Mouse (Mus musculus) ovary, postnatal 10 days (tissue): ENCODE measurements around the gene Rftn2.

Source experiments
- DNase-seq: peaks from one replicate; pipeline ENCODE4 v3.0.0; 2022; ENCODE audit warnings: low spot score

Gene Rftn2

DNA sequence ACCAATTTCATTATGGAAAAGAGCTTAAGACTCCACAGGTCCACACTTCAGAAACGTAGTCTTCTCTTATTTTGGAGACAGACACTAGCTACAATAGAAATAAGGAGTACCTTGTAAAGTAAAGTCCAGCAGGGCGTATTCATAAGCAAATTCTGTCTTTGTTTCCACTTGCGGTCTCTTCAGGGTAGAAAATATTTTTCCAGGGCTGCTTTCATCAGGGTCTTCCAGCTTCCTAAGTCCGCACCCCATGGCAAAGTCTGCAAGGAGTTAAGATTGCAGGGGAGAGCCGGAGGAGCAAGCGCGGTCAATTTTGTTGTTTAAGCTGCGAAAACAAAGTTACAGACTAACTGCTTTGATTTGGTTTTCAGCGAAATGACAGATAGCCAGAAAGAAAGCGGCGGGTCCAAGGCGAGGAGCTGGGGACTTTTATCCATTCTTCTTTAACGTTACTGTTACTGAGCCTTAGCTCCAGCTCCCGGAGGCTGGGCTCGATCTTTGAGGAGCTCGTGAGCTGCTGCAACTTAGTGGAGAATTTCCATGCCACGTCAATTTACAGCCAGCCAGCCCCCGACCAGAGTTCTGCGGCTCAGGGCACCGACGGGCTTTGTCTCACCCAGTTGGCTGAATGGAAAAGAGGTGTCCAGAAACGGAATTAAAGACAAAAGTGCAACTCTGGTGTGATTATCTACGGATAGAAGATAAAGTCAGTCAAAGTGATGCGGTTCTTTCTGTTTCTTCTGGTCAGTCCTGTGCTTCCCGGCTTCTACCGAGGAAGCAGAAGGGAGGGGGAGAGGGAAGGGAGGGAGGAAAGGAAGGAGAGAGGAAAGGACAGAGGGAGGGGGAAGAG is at the start of gene Rftn2:
Gene Rftn2 (minus strand): TSS at position 772 of the 847 bp plus-strand sequence.
- no peak for DNase-seq

DNA sequence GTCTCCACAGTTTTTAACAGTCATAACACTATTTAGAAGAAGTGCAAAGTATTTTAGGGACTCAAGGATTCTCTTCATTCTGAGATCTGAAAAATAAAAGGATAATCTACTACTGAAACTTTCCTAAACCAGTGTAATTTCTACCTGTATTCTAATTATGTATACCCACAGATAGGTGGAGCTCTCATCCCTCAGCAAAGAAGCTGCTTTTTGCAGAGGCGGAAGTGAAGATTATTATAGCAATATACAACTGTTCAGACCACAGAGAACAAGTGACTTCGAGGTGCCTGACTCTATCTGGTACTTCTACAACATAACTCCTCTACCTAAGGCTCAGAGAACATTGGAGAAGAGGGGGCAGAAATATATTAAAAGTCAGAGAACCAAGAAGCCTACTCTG is 38.9 kb upstream of the Rftn2 start:
- DNase-seq: no peak

DNA sequence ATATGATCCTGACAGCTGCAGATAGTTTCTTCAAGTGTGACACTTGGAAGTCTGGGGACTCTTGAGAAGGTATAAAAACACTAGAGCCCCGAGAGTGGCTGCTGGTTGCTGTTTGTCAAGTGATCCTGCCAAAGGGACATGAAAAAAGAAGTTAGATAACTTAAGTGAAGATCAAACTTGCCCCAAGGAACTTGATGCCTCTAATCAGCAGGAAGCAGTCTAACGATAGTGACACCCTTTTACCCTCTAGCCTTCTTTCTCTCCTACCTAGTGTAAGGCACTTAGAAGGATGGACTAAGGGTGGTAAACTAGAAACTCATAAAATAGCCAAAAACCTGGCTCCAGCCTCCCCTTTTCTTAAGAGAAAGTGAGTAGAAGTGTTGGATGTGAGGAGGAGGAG is 37.8 kb upstream of the Rftn2 start:
- no peak for DNase-seq

DNA sequence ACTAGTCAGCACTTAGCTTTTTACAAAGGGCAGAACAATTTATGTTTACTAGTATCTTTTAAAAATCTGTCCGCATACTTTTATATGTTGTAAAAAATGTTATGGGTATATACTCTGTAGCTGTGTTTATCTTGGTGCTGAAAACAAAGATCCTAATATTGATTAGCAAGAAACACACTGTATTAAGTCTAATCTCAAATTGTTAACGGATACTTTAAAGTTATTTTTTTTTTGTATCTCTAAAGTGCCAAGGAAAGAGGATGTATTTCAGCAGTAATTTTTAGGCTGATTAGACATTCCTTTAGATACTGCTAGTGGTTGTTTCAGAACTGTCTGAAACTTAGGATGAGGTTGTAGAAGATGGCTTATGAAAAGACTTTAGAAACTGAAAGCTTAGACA is 19.8 kb upstream of the Rftn2 start:
- DNase-seq: no peak

DNA sequence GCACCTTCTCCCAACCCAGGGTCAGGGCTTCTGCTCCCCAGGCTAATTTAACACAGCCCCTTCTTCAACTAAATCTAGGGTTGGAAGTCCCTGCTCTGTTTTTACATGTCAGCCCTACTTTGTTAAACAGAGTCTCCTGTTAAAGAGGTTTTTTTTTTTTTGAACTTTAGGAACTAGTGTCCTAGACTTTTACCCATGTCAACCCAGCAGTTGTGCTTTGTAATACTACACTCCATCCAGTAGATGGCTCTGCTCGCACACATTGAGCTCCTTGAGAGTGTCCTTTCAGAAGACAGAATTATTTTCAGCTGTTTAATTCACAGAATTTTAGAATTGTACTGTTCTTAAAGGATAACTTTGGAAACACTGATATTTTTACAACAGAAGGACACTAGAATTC is 12.7 kb upstream of the Rftn2 start:
- DNase-seq: no peak

- no peak for DNase-seq
These were observed 11.9 kb upstream of the Rftn2 start for GRCm38 (mm10) chr1:55238496-55238895.

- DNase-seq: no peak
These were observed 11.1 kb upstream of the Rftn2 start for GRCm38 (mm10) chr1:55237643-55238161.

GRCm38 (mm10) chr1:55236890-55237642 is 10.5 kb upstream of the Rftn2 start, which contains the start of gene Mars2:
TSS of gene Mars2 (plus strand) at chr1:55237177.
- DNase-seq: peak; percentile 80

GRCm38 (mm10) chr1:55236487-55236886 is 9.9 kb upstream of the Rftn2 start:
- no peak for DNase-seq

- DNase-seq: no peak
These were observed 8.4 kb upstream of the Rftn2 start for GRCm38 (mm10) chr1:55234910-55235520.

DNA sequence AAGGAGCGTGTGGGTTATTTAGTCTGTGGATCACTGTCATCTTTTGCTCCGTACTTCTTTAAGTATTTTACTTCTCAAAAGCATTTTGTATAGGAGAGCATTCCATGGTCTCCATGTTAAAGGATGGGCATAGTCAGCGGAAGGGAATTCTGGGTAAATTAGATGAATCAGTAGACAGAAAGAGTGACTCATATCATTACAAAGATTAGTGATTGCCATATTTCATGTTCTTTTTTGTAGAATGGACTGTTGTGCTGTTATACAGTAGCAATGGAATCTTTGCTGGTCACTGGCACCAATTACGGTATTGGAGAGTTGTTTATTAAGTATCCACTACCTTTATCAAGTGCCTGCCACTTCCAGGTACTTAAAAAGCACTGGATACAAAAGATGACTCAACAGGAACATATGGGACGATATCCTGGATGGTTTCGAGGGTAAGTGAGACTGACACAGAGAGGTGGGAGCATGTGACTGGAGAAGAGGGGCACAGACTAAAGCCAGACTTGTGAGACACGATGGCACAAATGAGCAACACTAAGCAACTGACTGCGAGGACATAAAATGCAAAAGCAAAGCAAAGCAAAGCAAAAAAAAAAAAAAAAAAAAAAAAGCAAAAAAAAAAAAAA is 1.8 kb upstream of the Rftn2 start:
- DNase-seq: no peak

DNA sequence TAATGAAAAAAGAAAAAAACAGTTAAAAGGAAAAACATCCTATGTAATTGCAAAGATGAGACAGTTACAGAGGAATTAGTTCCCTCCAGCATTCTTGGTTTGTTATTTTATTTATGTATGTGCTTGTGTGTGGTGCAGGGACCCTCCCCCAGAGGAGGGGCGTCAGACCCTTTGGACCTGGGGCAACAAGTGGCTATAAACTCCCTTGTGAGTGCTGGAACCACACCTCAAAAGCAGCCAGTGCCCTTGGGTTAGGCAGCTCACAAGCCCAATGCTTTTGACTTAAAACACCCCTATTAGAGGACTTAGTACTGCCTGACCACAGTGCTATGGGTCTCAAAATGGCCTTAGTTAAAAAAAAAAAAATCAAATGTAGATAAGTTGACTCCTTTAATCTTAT is 794 bp upstream of the Rftn2 start:
- DNase-seq: no peak

DNA sequence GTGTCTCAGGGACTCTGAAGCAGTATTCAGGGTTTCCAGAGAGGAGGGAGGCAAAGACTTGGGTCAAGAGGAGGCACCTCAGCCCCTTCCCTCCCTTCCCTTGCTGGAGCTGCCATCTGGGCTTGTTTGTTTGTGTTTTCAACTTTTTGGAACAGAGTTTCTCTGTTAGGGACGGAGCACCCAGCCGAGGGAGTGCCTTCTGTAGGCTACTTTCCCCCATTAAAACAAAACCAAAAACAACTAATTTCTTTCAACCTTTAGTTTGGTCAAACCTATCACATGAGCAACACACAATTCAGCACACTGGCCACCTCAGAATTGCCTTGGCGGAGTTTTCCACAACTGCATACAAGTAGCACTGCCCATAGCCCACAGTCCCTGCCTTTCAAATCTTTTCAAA is 1.2 kb downstream of the Rftn2 start:
- DNase-seq: no peak

GRCm38 (mm10) chr1:55224111-55224510 is 2.5 kb downstream of the Rftn2 start:
- no peak for DNase-seq

DNA sequence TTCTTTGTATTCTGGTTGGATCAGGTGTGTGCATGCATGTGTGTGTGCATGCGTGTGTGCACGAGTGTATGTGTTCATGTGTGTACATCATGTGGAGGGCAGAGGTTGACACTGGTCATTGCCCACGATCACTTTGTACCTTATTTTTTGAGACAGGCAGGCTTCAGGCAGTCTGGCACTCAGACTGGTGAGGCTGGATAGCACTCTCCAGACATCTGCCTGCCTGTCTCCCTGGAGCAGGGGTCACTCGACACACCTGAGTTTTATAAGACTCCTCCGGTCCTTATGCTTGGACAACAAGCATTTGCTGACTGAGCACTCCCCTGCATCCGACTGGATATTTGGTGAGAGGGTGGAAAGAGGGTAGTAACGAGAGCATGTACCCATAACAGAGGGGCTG is 3.6 kb downstream of the Rftn2 start:
- no peak for DNase-seq

- no peak for DNase-seq
These were observed 5.2 kb downstream of the Rftn2 start for GRCm38 (mm10) chr1:55221352-55221751.

DNA sequence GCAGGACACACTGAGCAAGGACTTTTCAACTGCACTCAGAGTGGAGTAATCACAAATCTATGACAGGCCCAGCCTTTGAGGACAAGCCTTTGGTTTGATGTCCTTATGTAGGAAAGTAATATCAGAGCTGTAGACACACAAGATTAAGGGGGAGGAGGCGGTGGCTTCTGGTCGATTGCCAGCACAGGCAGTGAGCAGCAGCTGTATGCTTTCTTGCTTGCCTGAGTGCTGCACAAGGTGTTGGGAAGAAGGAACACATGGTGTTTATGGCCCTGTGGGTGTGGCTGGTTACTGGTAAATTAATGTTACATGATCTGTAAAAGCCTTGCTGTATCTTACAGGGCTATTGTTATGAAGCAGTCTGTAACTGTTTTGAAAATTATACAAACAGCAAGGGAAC is 9.4 kb downstream of the Rftn2 start:
- DNase-seq: no peak

DNA sequence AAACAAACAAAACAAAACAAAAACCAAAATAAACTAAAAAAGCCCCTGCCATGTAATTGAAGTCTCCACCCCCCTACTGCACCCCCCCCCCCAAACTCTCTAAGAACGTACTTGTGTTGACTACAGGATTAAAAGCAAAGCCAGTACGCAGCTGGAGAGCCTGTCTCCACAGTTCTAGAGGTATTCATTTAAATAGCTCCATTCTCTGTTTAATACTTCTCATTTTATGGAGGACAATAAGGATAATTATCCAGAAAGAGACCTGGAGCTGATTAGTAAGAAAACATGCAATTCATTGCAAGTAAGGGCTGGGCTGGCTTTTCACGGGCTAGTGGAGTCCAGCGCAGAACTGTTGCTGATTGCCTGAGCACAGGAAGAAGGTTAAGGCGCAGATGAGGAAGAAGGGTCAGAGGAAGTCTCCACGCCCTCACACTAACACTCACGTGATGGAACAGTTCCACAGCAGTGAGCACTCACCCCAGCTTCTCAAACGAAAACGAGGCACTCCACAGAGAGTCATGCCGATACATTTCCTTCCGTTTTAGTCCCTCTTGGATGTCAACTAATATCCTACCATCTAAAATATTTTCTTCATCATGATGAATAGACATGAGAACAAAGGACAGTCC is 11.3 kb downstream of the Rftn2 start:
- no peak for DNase-seq

DNA sequence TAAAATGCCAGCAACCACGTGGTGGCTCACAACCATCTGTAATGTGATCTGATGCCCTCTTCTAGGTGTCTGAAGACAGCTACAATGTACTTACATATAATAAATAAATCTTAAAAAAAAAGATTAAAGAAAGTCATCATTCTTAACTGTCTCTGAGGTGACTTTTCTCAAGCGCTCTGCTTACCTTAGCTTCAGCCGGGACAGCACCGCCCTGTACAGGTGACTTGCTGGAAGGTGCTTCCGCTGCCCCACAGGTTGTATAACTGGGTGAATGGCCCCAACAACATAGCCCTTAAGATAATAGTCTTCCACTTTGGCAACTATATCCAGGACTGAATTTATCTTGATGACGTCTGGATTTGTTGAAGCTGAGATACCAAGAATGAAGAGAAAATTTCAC is 12.6 kb downstream of the Rftn2 start:
- DNase-seq: no peak

DNA sequence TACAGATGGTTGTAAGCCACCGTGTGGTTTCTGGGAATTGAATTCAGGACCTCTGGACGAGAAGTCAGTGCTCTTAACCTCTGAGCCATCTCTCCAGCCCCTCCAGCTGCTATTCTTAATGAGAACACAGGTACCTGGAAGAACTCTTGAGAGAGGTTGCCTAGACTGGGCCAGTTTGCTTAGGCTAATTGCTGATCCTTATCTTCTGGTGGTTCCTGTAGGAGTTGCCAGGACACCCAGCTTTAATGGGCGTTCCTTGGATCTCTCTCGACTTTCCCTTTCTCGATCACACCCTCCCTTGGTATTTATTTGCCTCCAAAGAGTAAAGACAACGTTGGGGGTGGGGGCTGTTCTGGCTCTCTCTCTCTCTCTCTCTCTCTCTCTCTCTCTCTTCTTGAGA is 13.1 kb downstream of the Rftn2 start:
- DNase-seq: no peak

DNA sequence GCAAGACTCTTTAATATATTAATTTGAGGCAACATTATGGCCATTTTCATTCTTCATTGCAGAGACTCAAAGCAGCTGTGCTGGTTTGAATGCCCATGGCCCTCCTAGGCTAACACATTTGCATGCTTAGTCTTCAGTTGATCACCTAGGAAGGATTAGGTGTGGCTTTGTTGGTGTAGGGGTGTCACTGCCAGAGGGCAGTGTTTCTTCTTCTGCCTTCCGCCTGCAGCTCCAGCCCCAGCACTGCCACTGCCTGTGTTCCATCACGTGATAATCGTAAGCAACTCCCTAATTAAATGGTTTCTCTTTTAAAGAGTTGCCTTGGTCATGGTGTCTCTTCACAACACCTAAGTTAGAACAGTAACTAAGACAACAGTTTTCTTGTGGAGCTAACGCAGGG is 13.8 kb downstream of the Rftn2 start:
- DNase-seq: no peak

- DNase-seq: no peak
These were observed 15.5 kb downstream of the Rftn2 start for GRCm38 (mm10) chr1:55211081-55211480.
